Mouse (Mus musculus) embryonic facial prominence, embryonic 15.5 days (tissue): Measurements from ENCODE around the gene Sntb2. TPM values are rescaled to one million over a fixed set of nuclear protein-coding genes. Genes with fewer than 3 reads are reported as not detected.
"Not testable (repeated sequence)": the region's sequence is repeated elsewhere in the genome, so short reads cannot be mapped to it uniquely, and the experiment has no call there.

Experiments
- ATAC-seq: fragments of 200-750 bp; cut with Nextera tagmentation; 2 replicates; pipeline ENCODE4 v1.8.0; 2017; ENCODE audit warnings: low read depth, moderate TSS enrichment; ENCODE audit not compliant: insufficient number of reproducible peaks, low FRiP score, low TSS enrichment
- H3K27ac ChIP-seq: fragments of 300-500 bp; sonication (generic); replicated peaks from 2 replicates; pipeline ENCODE4 v1.5.1; 2015; ENCODE audit warnings: mild to moderate bottlenecking, inconsistent platforms
- H3K27me3 ChIP-seq: fragments of 300-500 bp; sonication (generic); 2 replicates; pipeline ENCODE4 v1.6.1; 2015; ENCODE audit warnings: inconsistent platforms
- H3K36me3 ChIP-seq: fragments of 300-500 bp; sonication (generic); 2 replicates; pipeline ENCODE4 v1.6.1; 2015; ENCODE audit warnings: mild to moderate bottlenecking, inconsistent platforms
- H3K4me1 ChIP-seq: fragments of 300-500 bp; sonication (generic); 2 replicates; pipeline ENCODE4 v1.6.1; 2015; ENCODE audit warnings: inconsistent platforms
- H3K4me2 ChIP-seq: fragments of 300-500 bp; sonication (generic); replicated peaks from 2 replicates; pipeline ENCODE4 v1.6.1; 2015; ENCODE audit warnings: mild to moderate bottlenecking, inconsistent platforms
- H3K4me3 ChIP-seq: fragments of 300-500 bp; sonication (generic); replicated peaks from 2 replicates; pipeline ENCODE4 v1.5.1; 2015; ENCODE audit warnings: mild to moderate bottlenecking, inconsistent platforms
- H3K9ac ChIP-seq: fragments of 300-500 bp; sonication (generic); 2 replicates; pipeline ENCODE4 v1.6.1; 2015; ENCODE audit warnings: inconsistent platforms
- H3K9me3 ChIP-seq: fragments of 300-500 bp; sonication (generic); replicated peaks from 2 replicates; pipeline ENCODE4 v1.6.1; 2016; ENCODE audit warnings: inconsistent platforms
- WGBS: fragments of 180-500 bp; shearing (Covaris S2); methylation state at CpG from one replicate; pipeline ENCODE4 v1.1.7; 2015; 5-methylcytosine and 5-hydroxymethylcytosine counted together
- polyA plus RNA-seq: library from polyadenylated mRNA; unstranded; fragments of >200 nt; fragmentation: Nextera tagmentation; extraction: Ambion mirVana; gene quantifications from 2 replicates; pipeline ENCODE4 v1.2.1, GENCODE M21; 2015

Sntb2 gene
- polyA plus RNA-seq, 1 experiment from 2014 or later: 18.3 TPM

- no peak overlapping the region for H3K9ac ChIP-seq
- no peak for ATAC-seq
Measured at GRCm38 (mm10) chr8:106951707-106952106, 16.2 kb downstream of the Sntb2 start.

GRCm38 (mm10) chr8:106953571-106953970 is 18.0 kb downstream of the Sntb2 start:
- Histone ChIP-seq H3K36me3 (no peaks in the 10 kb centered on the region), H3K4me3 (no peak overlapping the region), H3K9me3 (no peaks in the 10 kb centered on the region), H3K4me1 (0 out of 2 replicates have a peak, but pooled peaks cover 3% of the 10 kb centered on the region), H3K27me3 (no peaks in the 10 kb centered on the region), H3K9ac (no peak overlapping the region), H3K4me2 (no peak overlapping the region), H3K27ac (no peak overlapping the region; the same call in 1 of the 2 replicates)
- no peak for ATAC-seq
- 64% methylated on average over 4 of the region's 4 CpGs for WGBS

More at GRCm38 (mm10) chr8:106951707-106952106, 16.2 kb downstream of the Sntb2 start:
- WGBS: 54% methylated on average over 4 of the region's 4 CpGs
- no peaks in the 10 kb centered on the region for H3K36me3 ChIP-seq
- H3K9me3 ChIP-seq: no peaks in the 10 kb centered on the region
- no peak overlapping the region for H3K27ac ChIP-seq
- no peak overlapping the region for H3K4me2 ChIP-seq
- H3K4me3 ChIP-seq: no peak overlapping the region
- H3K4me1 ChIP-seq: 0 out of 2 replicates have a peak, but pooled peaks cover 3% of the 10 kb centered on the region
- H3K27me3 ChIP-seq: no peaks in the 10 kb centered on the region

GRCm38 (mm10) chr8:106957086-106957485 is 21.5 kb downstream of the Sntb2 start:
- Histone ChIP-seq H3K4me1 (no peaks in the 10 kb centered on the region), H3K36me3 (no peaks in the 10 kb centered on the region), H3K27ac (no peak overlapping the region), H3K9ac (no peak overlapping the region), H3K9me3 (no peaks in the 10 kb centered on the region), H3K4me3 (no peak overlapping the region), H3K27me3 (no peaks in the 10 kb centered on the region), H3K4me2 (no peak overlapping the region)
- WGBS: 80% methylated on average over 3 of the region's 3 CpGs
- no peak for ATAC-seq

GRCm38 (mm10) chr8:106958212-106958611 is 22.7 kb downstream of the Sntb2 start:
- H3K27me3 ChIP-seq: no peaks in the 10 kb centered on the region
- H3K9ac ChIP-seq: no peak overlapping the region
- H3K4me2 ChIP-seq: no peak overlapping the region
- H3K4me1 ChIP-seq: peaks cover 4% of the 10 kb centered on the region; the same call in 1 of the 2 replicates
- 84% methylated on average over 3 of the region's 3 CpGs for WGBS
- no peak overlapping the region for H3K4me3 ChIP-seq
- H3K27ac ChIP-seq: no peak overlapping the region
- H3K9me3 ChIP-seq: no peaks in the 10 kb centered on the region
- no peak for ATAC-seq
- H3K36me3 ChIP-seq: no peaks in the 10 kb centered on the region

- Histone ChIP-seq H3K4me3 (no peak overlapping the region), H3K36me3 (no peaks in the 10 kb centered on the region), H3K9ac (no peak overlapping the region), H3K4me2 (no peak overlapping the region), H3K4me1 (peaks cover 4% of the 10 kb centered on the region; the same call in 1 of the 2 replicates), H3K27ac (no peak overlapping the region), H3K27me3 (no peaks in the 10 kb centered on the region), H3K9me3 (no peaks in the 10 kb centered on the region)
- no peak for ATAC-seq
- 83% methylated on average over 2 of the region's 2 CpGs for WGBS
Measured at GRCm38 (mm10) chr8:106959626-106960025, 24.1 kb downstream of the Sntb2 start.

- H3K9ac ChIP-seq: no peak overlapping the region
- 0 out of 2 replicates have a peak overlapping the region, but pooled peaks have one; percentile 23 for H3K27ac ChIP-seq
- H3K4me1 ChIP-seq: peaks cover 4% of the 10 kb centered on the region; the same call in 1 of the 2 replicates
- H3K27me3 ChIP-seq: no peaks in the 10 kb centered on the region
- no peak for ATAC-seq
- 66% methylated on average over 3 of the region's 3 CpGs for WGBS
- no peaks in the 10 kb centered on the region for H3K9me3 ChIP-seq
- H3K36me3 ChIP-seq: no peaks in the 10 kb centered on the region
- H3K4me3 ChIP-seq: no peak overlapping the region
- no peak overlapping the region for H3K4me2 ChIP-seq
Measured at GRCm38 (mm10) chr8:106962322-106962721, 26.8 kb downstream of the Sntb2 start.

GRCm38 (mm10) chr8:106963365-106963764 is 27.8 kb downstream of the Sntb2 start:
- no peak overlapping the region for H3K9ac ChIP-seq
- 36% methylated on average over 6 of the region's 6 CpGs for WGBS
- no peaks in the 10 kb centered on the region for H3K36me3 ChIP-seq
- H3K4me1 ChIP-seq: peaks cover 4% of the 10 kb centered on the region; the same call in 1 of the 2 replicates
- ATAC-seq: no peak
- H3K27me3 ChIP-seq: no peaks in the 10 kb centered on the region
- no peak overlapping the region for H3K4me2 ChIP-seq
- no peak overlapping the region for H3K4me3 ChIP-seq
- no peak overlapping the region for H3K27ac ChIP-seq
- H3K9me3 ChIP-seq: no peaks in the 10 kb centered on the region

GRCm38 (mm10) chr8:106964573-106964972 is 29.0 kb downstream of the Sntb2 start:
- no peaks in the 10 kb centered on the region for H3K9me3 ChIP-seq
- H3K9ac ChIP-seq: no peak overlapping the region
- peaks cover 4% of the 10 kb centered on the region; the same call in 1 of the 2 replicates for H3K4me1 ChIP-seq
- 54% methylated on average over 4 of the region's 4 CpGs for WGBS
- H3K4me3 ChIP-seq: no peak overlapping the region
- H3K36me3 ChIP-seq: no peaks in the 10 kb centered on the region
- no peaks in the 10 kb centered on the region for H3K27me3 ChIP-seq
- H3K4me2 ChIP-seq: no peak overlapping the region
- no peak for ATAC-seq
- no peak overlapping the region for H3K27ac ChIP-seq

GRCm38 (mm10) chr8:106969964-106970363 is 34.4 kb downstream of the Sntb2 start:
- ATAC-seq: no peak
- no peak overlapping the region for H3K4me3 ChIP-seq
- WGBS: 67% methylated on average over 3 of the region's 3 CpGs
- no peak overlapping the region for H3K9ac ChIP-seq
- no peaks in the 10 kb centered on the region for H3K9me3 ChIP-seq
- H3K27me3 ChIP-seq: no peaks in the 10 kb centered on the region
- H3K4me1 ChIP-seq: 0 out of 2 replicates have a peak, but pooled peaks cover 3% of the 10 kb centered on the region
- no peaks in the 10 kb centered on the region for H3K36me3 ChIP-seq
- H3K4me2 ChIP-seq: no peak overlapping the region
- H3K27ac ChIP-seq: no peak overlapping the region

GRCm38 (mm10) chr8:106971916-106972315 is 36.4 kb downstream of the Sntb2 start:
- 55% methylated on average over 5 of the region's 5 CpGs for WGBS
- ATAC-seq: no peak
- H3K9ac ChIP-seq: no peak overlapping the region
- H3K27ac ChIP-seq: no peak overlapping the region
- H3K4me3 ChIP-seq: no peak overlapping the region
- H3K27me3 ChIP-seq: no peaks in the 10 kb centered on the region
- no peaks in the 10 kb centered on the region for H3K9me3 ChIP-seq
- H3K36me3 ChIP-seq: no peaks in the 10 kb centered on the region
- peaks cover 7% of the 10 kb centered on the region; the same call in 1 of the 2 replicates for H3K4me1 ChIP-seq
- H3K4me2 ChIP-seq: no peak overlapping the region

GRCm38 (mm10) chr8:106972538-106973264 is 37.2 kb downstream of the Sntb2 start:
- Histone ChIP-seq H3K4me3 (no peak overlapping the region), H3K9ac (no peak overlapping the region), H3K36me3 (no peaks in the 10 kb centered on the region), H3K27ac (no peak overlapping the region), H3K4me2 (no peak overlapping the region), H3K27me3 (no peaks in the 10 kb centered on the region), H3K4me1 (peaks cover 7% of the 10 kb centered on the region; the same call in 1 of the 2 replicates), H3K9me3 (no peaks in the 10 kb centered on the region)
- no peak for ATAC-seq
- WGBS: 80% methylated on average over 6 of the region's 6 CpGs

GRCm38 (mm10) chr8:106973526-106973925 is 38.0 kb downstream of the Sntb2 start:
- 100% methylated on average over 2 of the region's 3 CpGs for WGBS
- H3K36me3 ChIP-seq, H3K9ac ChIP-seq, H3K4me3 ChIP-seq, H3K27ac ChIP-seq, ATAC-seq, H3K27me3 ChIP-seq, H3K9me3 ChIP-seq, H3K4me2 ChIP-seq: not testable (repeated sequence)
- peaks cover 11% of the 10 kb centered on the region for H3K4me1 ChIP-seq
